Mouse (Mus musculus) cerebral cortex, adult 2 months (tissue): Measurements from ENCODE around the gene Ptpn14.

ENCODE experiments used
- WGBS: fragments of 180-500 bp; shearing (Covaris S2); methylation state at CpG from one replicate; pipeline ENCODE4 v1.1.7; 2018; 5-methylcytosine and 5-hydroxymethylcytosine counted together

Gene Ptpn14

DNA sequence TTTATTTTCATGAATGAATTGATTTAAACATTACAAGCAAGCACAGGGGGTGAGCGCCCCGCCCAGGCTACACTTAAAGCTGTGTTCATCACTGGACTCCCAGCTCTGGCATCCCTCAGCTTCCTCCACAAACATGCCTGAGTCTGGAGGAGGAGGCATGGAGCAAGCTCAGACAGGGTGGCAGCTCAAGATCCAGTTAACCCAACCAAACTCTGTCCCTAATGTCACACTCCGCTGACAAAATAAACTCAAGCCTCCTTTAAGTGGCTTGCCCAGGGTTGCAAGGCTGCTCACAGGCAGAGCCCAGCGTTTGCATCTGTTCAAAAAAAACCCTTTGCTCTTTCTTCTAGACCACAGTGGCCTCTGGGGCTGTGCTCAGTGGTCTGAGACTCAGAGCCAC, 1.9 kb upstream of the Ptpn14 start:
- 92% methylated on average over 4 of the region's 4 CpGs for WGBS

DNA sequence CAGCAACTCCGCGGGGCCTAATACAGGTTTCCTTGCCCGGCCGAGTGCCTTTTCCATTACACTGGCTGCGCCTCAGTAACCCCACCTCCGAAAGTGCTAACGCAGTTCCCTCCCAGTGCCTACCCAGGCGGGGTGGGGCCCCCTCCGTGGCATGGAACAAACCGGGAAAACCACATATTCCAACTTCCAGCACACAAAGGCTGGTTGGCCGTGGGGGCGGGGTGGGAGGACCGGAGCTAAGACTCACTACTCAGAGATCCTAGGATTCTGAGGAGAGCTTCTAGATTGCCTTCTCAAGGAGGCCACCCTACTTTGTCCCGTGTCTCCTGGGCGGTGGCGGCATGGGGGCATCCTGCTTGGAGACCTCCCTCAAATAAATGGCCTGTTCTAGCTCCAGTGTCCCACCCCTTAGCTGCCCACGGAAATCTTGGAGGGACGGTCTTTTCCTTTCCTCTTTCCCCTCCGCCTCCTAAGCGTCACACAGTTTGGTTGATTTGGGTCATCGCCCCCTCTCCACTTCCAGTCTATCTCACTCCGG, 653 bp upstream of the Ptpn14 start:
- 14% methylated on average over 22 of the region's 22 CpGs for WGBS

DNA sequence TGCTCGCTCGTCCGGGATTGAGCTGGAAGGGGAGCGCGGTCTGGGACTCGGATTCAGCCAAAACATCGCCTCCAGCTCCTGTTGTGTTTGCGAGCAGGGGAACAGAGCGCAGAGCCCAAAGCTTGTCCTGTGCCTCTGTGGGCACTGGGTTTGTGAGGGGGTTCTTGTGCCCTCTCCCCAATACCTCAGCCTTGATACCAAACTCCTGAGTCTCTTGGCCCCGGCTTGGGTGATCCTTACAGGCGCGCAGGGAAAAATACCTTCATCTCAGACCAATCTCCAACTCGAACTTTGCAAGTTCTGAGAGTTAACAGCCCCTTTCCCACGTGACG, 682 bp downstream of the Ptpn14 start:
- WGBS, result 2% methylated on average over 15 of the region's 15 CpGs

DNA sequence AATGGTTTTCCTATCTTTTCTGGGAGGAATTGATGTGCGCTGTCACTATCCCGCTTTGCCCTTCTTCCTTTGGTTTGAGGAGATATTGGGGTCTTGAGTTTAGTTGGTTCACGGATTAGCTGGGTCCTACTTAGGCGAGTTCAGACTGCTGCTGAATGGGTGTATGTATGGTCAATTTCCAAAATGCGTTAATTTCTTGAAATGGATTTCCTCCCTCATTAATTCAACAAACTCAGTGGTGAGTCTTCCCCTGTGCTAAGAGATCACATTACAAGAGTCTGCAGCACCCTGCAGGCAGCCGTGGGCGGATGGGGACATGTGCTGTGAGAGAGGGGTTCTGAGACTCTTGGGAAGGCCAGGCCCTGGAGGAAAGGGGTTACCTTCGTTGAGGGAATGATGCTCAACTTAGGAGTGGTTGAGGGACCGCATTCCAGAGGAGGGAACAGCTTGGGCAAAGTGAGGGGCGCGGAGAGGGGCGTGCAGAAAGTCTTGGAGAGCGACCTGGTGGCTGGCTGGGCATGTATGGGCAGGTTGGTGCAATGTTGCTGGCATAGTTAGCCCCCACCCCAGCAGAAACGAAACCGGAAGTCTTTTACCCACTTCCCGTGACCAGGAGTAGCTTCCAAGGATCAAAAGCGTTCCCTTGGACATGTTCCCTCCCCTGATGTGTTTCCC, 1.2 kb downstream of the Ptpn14 start:
- 40% methylated on average over 17 of the region's 17 CpGs for WGBS

DNA sequence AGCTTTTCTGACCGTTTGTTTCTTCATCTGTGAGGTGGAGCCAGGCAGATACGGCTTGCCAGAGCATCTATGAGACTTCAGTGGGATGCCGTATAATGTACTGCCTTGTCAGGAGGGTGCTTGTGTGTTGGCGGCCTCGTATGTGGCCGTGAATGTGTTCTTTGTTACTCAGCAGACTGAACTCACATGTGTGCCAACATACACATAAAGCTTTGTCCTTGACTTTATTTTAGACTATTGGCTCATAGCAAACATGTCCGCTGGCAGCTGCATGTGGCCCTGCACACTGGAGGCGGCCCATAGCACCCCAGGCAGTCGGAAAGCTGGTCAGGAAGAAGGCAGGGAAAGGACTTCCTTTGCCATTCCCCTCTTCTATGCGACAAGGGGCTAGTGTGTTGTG, 3.6 kb downstream of the Ptpn14 start:
- 59% methylated on average over 10 of the region's 10 CpGs for WGBS

DNA sequence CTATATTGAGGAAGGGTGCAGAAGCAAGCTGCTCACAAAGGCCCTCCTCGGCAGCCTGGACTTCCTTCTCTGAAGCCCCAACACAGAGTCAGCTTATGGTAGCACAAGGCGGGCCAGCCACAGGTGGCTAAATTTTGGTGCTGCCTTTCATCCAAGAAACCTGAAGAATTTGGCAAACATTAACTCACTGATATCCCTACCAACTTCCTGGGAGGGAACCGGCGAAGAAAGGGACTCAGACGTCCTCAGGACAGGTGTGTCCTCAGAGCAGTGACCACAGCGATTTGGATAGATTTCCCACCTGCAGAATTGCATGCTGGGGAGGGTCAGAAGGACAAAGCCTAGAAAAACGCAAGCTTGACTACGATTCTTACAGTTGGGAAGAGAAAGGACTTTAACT, 4.1 kb downstream of the Ptpn14 start:
- WGBS, result 80% methylated on average over 8 of the region's 8 CpGs

DNA sequence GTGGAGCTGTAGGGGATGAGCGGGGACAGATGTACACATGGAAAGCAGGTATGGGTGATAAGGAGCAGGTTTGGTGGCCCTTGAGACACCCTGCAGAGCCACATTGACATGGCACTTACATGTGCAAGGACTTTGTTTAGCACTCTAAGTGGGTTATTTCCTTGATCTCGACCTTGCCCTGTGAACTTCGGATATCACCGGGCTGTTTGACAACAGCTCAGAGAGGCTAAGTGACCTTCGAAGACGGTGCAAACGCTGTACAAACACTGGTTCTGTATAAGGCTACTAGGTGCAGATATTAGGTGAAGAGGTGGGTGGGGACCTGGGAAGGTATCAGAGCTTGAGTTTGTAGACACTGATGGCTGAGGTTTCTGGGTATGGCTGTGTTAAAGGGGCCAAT, 12.0 kb downstream of the Ptpn14 start:
- 88% methylated on average over 7 of the region's 7 CpGs for WGBS

DNA sequence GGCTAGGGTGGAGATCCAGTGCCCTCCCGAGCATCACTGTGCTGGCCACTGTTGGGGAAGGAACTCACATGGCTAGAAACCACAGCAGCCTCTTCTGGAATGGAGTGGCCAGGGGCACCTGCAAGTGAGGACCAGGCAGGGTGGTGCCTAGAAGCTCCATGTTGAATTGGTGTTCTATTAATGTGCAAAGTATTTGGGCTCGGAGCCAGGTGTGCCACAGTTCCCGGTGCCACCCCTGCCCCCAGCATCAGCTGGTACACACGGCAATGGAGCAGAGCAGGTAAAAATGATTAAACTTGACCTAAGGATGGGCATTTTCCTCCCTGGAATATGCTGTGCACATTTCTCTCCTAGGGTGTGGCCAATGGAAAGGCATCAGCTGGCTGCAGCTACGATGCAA, 14.0 kb downstream of the Ptpn14 start:
- WGBS, result 83% methylated on average over 5 of the region's 5 CpGs

DNA sequence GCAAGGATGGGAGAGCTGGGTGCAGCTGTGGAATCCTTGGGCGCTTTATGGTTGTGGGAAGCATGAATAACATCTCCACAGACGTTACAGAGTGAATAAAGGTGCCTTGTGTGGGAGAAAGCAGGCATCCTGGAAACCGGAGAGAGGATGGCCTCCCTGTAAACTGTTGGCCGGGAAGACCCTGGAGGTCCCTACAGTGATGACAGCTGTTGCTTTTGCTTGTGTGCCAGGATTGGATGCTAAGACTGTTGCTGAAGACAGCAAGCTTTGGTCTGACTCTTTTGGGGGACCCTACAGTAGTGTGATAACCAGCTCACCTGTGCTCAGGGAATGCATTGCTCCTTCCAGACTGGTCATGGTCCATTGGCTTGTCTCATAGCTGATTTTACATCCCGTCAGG, 15.1 kb downstream of the Ptpn14 start:
- WGBS, result 76% methylated on average over 5 of the region's 5 CpGs

DNA sequence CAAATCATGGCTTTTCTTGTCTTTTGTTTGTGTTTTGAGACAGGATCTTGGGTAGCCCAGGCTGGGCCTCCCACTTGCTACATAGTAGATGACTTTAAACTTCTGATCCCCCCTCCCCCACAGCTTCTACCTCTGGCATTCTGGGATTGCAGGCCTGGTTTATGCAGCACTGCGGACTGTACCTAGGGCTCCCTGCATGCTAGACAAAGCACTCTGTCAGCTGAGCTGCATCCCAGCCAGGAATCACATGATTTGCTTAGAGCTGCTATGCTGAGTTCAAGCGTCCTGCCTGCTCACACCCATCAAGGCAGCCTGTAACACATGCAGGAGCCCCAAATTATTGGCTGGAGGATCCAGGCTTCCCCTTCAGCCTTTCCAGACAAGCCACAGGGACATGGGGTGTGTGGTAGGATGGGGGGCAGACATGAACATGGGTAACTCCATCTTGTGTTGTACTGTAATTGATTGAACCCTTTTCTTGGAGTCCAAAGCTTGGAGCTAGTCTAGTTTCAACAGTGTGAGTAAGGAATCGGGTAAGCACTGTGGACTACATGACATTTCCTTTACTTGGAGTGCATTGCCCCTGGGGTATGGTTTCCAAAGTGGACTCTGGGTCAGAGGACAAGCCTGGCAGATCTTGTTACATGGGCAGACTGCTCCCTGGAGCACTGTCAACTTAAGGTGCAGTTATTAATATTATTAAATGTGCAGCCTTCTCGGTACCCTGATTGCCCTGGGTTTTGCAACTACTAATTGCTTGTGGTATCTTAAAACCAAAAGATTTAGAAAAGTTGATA, 17.0 kb downstream of the Ptpn14 start:
- 83% methylated on average over 4 of the region's 4 CpGs for WGBS

DNA sequence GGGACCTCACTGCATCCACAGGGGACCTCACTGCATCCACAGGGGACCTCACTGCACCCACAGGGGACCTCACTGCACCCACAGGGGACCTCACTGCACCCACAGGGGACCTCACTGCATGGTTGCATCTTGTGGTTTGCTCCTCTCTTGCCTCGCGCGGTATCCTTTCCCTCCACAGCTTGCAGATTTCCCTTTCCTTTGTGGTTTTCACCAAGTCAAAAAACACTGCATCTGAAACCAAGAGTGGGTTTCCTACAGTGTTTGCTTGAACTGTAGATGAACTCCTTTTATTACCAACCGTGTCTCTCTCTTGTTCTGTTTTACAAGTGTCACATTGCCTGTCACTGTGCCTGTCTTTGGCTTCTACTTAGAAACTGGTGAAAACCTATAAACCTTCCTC, 18.5 kb downstream of the Ptpn14 start:
- 73% methylated on average over 4 of the region's 4 CpGs for WGBS

DNA sequence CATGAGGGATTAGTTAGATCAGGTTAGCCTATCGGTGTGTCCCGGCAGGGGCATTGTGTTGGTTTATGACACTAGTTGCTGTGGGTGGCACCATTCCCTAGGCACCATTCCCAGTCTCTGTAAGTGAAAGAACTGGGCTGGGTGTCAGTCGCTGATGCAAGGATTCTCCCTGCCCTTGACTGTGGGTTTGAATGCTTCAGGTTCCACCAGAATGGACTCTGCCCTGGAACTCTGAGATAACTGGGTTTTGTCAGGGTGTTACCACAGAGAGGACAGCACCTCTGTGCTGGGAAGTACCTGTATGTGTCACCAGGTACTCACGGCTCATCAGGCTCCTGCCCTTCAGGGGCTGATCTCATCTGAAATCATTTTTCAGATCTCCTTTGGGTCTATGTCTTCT, 21.7 kb downstream of the Ptpn14 start:
- whole genome bisulfite sequencing, result 84% methylated on average over 4 of the region's 4 CpGs

DNA sequence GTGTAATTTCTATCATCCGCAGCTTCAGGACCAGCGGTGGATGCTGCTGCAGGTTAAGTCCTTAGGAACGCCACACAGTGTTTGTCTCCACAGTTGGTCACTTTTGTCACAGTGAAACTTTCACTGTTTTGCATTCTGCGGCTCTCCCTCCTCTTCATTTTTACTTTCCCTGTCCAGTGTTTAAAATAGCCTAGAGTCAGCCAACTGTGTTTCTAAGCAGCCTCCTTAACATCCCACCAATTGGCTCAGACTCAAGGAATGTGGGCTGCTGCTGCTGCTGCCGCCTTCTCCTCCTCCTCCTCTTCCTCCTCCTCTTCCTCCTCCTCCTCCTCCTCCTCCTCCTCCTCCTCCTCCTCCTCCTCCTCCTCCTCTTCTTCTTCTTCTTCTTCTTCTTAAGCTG, 22.2 kb downstream of the Ptpn14 start:
- WGBS, result 55% methylated on average over 5 of the region's 5 CpGs

DNA sequence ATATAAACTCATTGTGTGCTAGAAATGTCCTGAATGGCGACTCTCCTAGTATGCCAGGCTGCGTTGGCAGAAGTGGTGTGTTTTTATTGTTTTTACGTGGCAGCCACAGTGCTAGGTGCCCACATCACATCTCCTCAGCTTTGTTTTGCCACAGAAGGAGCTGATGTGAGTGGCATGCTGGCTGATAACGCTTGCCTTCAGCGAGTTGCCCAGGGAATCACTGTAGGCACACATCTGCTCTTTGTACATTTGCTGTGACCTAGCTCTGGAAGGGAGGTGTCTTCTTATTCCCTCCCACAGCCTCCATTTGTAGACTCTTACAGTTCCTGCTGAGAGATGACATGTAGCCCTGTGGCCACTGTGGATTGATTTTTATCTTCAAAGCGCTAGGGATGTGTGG, 24.2 kb downstream of the Ptpn14 start:
- 68% methylated on average over 6 of the region's 6 CpGs for WGBS

DNA sequence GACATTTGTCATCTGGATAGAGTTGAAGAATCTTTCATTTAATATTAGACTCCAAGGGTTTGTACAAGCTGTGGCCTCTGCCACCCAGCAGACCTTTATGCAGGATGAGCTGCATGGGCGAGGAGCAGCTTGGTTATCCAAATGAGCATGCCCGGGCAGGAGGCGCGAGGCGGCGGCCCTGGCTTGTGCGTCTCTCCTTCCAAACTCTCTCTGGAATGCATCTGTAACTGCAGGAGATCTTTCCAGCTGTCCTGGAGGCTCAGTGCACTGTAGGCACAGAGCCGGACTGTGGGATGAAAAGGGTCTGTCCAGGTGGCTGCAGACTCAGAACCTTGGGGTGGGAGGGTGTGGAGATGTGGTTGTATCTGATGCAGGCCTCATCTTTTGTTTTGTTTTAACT, 27.0 kb downstream of the Ptpn14 start:
- WGBS, result 94% methylated on average over 8 of the region's 8 CpGs

DNA sequence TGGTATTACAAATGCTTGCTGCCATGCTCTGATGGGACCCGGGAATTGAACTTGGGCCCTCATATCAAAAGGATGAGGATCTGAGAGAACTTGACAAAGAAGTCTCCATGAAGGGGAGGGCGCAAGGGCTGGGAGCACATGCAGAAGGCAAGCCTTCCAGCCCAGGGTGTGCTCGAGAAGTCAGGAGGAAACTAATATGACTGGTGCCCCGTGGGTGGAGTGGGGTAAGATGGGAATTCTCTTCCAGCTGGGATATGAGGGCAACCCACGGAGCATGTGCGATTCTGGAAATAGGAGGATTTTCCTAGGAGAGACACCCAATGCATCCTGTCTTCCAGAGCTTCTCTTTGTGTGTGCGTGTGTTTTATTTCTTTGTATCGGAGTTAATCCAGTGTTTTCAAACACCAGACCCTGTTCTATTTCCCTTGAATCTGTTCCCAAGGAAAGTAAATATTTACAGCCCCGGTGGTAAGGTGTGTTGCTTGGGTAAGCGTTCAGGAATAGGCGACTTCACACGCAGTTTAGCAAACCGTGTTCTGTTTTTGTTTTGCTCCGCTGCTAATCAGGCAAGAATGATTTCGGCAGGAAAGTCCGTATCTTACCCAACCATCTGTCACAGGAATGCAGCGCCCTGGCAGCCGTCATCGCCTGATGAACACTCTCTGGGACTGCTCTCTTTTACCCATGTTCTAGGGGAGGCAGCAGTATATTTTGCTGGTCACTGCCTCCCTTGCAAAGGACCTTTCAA, 28.4 kb downstream of the Ptpn14 start:
- 51% methylated on average over 19 of the region's 19 CpGs for WGBS

DNA sequence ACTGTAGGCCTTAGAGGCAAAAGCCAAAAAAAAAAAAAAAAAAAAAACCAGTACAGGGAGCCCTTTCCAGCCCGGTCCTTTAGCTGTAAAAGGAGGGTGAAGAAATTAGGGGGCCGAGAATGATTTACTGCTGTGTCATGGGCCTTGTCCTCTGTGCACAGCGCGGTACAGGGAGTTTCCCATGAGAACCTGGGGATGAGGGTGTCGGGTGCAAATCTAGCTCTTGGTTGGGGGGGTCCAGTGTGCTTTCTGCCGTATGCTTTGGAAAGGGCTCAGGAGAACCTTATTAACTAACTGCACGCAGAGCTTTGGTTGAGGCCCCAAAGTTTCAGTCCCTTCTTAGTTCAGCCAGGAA, 29.0 kb downstream of the Ptpn14 start:
- WGBS, result 73% methylated on average over 7 of the region's 7 CpGs

DNA sequence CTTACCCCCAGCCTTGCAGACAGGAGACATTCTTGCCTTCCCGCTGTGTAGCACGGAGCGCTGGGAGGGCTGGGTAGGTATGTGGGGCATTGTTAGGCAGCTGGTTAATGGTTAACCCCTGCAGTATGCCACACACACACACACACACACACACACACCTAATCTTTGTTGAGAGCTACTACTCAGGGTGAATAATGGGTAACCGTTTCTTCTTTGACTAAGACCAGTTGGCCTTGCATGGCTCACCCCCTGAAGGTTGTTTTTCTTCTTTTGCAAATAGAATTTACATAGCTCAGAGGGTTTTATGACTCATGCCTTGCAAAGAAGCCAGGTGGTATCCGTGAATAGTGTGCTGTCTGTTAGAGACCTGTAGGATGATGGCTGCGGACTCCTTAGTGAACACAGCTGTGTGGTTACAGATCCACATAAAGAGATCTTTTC, 33.5 kb downstream of the Ptpn14 start:
- 39% methylated on average over 6 of the region's 6 CpGs for WGBS

DNA sequence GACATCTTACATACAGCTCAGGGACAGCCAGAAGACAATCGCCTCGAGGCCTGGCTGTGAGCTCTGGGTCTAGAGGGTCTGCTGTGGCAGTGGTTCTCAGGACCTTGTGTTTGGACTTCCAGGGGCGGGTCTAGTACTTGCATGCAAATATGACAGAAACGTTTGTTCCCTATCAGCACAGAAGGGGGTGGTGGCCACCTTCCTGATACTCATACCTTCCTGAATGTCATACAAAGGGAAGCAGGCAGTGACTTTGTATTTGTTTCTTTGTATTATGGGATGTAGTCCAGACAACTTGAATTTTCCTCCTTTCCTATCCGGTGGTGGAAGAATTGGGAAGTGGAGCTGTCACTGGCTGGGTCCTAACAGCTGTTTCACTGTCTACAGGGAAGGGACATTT, 36.2 kb downstream of the Ptpn14 start:
- 71% methylated on average over 5 of the region's 5 CpGs for WGBS

DNA sequence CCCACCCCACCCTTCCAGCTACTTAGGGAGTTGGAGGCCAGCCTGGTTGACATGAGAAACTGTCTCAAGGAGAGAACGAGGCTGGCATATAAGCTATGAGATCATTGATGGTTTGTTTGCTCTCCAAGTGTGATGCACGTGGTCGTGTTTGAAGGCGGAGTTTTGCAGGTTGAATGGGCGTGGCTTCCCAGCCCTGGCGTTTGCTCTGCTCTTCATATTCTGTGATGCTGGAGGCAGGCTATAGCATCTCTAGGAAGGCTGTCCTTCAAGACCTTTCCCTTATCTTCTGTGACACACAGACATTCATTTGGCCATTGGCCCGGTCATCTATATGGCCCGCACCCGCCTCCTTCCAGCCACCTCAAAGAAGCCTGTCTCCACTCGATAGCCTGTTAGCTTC, 39.1 kb downstream of the Ptpn14 start:
- WGBS, result 71% methylated on average over 10 of the region's 10 CpGs

DNA sequence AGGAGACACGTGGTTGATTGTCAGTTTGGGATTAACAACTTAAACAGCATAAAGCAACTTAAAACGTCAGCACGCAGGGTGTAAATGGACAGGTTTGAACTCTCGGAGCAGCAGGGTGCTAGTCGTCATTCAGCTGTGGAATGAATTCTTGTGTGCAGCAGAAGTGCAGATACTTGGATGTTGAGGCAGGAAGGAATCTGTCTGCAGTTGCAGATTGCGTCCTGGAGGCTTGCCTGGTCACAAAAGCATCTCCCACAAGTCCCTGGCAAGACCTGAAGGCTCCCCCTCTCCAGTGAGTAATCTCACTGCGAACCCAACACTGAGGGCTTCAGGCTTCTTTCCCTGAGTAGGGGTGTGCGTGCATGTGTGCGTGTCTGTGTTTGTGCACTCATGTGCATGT, 39.8 kb downstream of the Ptpn14 start:
- 63% methylated on average over 9 of the region's 9 CpGs for WGBS

DNA sequence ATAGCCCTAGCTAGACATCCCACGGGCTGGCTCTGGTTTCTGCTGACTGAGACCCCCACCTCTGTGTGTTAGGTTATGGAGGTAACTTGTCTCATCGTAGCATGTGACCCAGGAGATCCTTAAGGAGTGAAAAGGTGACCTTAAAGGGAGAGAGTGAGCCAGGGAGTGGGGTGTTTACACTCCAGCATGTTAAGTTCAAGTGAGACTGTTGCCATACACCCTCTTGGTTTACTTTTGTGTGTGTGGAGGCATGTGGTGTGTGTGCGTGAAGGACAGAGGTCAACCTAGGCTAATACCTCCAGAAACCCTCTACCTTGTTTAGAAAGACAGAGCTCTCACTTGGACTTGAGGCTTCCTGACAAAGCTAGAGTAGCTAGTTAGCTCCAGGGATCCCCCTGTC, 42.4 kb downstream of the Ptpn14 start:
- WGBS, result 86% methylated on average over 3 of the region's 3 CpGs

DNA sequence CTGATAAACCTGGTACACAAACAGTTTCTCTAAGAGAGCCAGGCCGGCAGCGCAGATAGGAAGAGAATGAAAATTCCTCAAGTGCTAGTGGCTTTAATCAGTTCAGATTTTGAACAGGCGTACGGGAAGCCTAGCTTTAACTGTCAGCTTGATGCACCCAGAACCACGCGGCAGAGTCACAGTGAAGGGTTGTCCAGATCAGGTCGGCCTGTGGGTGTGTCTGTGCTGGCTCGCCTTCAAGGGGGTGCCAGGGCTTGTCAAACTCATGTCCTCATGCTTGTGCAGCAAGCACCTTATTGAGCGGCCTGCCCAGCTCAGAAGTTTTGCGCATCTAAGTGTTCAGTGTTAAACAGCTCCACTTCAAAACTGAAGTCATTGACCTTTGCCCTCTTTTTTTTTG, 44.6 kb downstream of the Ptpn14 start:
- WGBS, result 92% methylated on average over 10 of the region's 10 CpGs
